Mouse (Mus musculus): ENCODE measurements around the gene Mas1. TPM values are rescaled to one million over a fixed set of nuclear protein-coding genes. Genes with fewer than 3 reads are reported as not detected.
A peak's percentile ranks its signal among the peaks of the same experiment; 100 is the strongest.

Gene Mas1
- 0.19 and 0.22 TPM in 2 replicates for polyA plus RNA-seq (2015; fragmentation: Nextera tagmentation; extraction: Ambion mirVana)

GRCm38 (mm10) chr17:12868043-12868442 lies at the start of gene Mas1:
TSS of gene Mas1 (minus strand) at chr17:12868143.
- no peak within 1 kb of the TSS for H3K4me2 ChIP-seq (ENCODE audit: low read depth, low read length)
- no peaks in the 10 kb centered on the region for H3K9me3 ChIP-seq (replicated peaks; ENCODE audit: control insufficient read depth, low read length)
- no peak for ATAC-seq (ENCODE audit: low read depth)
- H3K27me3 ChIP-seq (ENCODE audit: control insufficient read depth, insufficient read depth, low read depth, low read length), result peaks cover 6% of the 10 kb centered on the region
- no peak within 1 kb of the TSS for H3K4me3 ChIP-seq (ENCODE audit: low read depth, low read length)
- no peak within 1 kb of the TSS for H3K27ac ChIP-seq (ENCODE audit: low read length)
- no peak within 1 kb of the TSS for H3K9ac ChIP-seq (ENCODE audit: low read depth, low read length)
- WGBS (ENCODE audit: insufficient replicate concordance), result 40% methylated on average over 2 of the region's 2 CpGs
- H3K4me1 ChIP-seq (ENCODE audit: control insufficient read depth, low read depth, low read length), result no peaks in the 10 kb centered on the region
- no peaks in the 10 kb centered on the region for H3K36me3 ChIP-seq (ENCODE audit: control insufficient read depth, insufficient read depth)

GRCm38 (mm10) chr17:12916588-12917380 lies 48.8 kb upstream of the Mas1 start:
- H3K27me3 ChIP-seq (ENCODE audit: control insufficient read depth, insufficient read depth, low read depth, low read length), result no peaks in the 10 kb centered on the region
- ATAC-seq (ENCODE audit: low read depth), result peak; percentile 61
- H3K27ac ChIP-seq (ENCODE audit: low read length), result peak overlapping the region; percentile 95
- peaks cover 47% of the 10 kb centered on the region for H3K36me3 ChIP-seq (ENCODE audit: control insufficient read depth, insufficient read depth)
- H3K4me2 ChIP-seq (ENCODE audit: low read depth, low read length), result peak overlapping the region; percentile 84
- H3K9me3 ChIP-seq (replicated peaks; ENCODE audit: control insufficient read depth, low read length), result no peaks in the 10 kb centered on the region
- H3K9ac ChIP-seq (ENCODE audit: low read depth, low read length), result peak overlapping the region; percentile 99
- peak overlapping the region; percentile 98 for H3K4me3 ChIP-seq (ENCODE audit: low read depth, low read length)
- H3K4me1 ChIP-seq (ENCODE audit: control insufficient read depth, low read depth, low read length), result peaks cover 12% of the 10 kb centered on the region
- WGBS (ENCODE audit: insufficient replicate concordance), result under 1% methylated on average over 40 of the region's 40 CpGs

GRCm38 (mm10) chr17:12915881-12916583 lies 48.1 kb upstream of the Mas1 start, which contains the start of gene Mrpl18:
TSS of gene Mrpl18 (minus strand) at chr17:12916345.
- Histone ChIP-seq H3K27me3 (ENCODE audit: control insufficient read depth, insufficient read depth, low read depth, low read length) (no peaks in the 10 kb centered on the region), H3K4me2 (ENCODE audit: low read depth, low read length) (peak within 1 kb of the TSS; percentile 84), H3K9ac (ENCODE audit: low read depth, low read length) (peak within 1 kb of the TSS; percentile 99), H3K36me3 (ENCODE audit: control insufficient read depth, insufficient read depth) (peaks cover 49% of the 10 kb centered on the region), H3K27ac (ENCODE audit: low read length) (peak within 1 kb of the TSS; percentile 95), H3K4me1 (ENCODE audit: control insufficient read depth, low read depth, low read length) (peaks cover 12% of the 10 kb centered on the region), H3K4me3 (ENCODE audit: low read depth, low read length) (peak within 1 kb of the TSS; percentile 98), H3K9me3 (replicated peaks; ENCODE audit: control insufficient read depth, low read length) (no peaks in the 10 kb centered on the region)
- under 1% methylated on average over 56 of the region's 56 CpGs for WGBS (ENCODE audit: insufficient replicate concordance)
- ATAC-seq (ENCODE audit: low read depth), result peak; percentile 96

GRCm38 (mm10) chr17:12915488-12915880 lies 47.5 kb upstream of the Mas1 start, which contains the start of gene Tcp1:
TSS of gene Tcp1 (plus strand) at chr17:12915701.
- peaks cover 12% of the 10 kb centered on the region for H3K4me1 ChIP-seq (ENCODE audit: control insufficient read depth, low read depth, low read length)
- ATAC-seq (ENCODE audit: low read depth), result no peak
- H3K27ac ChIP-seq (ENCODE audit: low read length), result peak within 1 kb of the TSS; percentile 95
- H3K27me3 ChIP-seq (ENCODE audit: control insufficient read depth, insufficient read depth, low read depth, low read length), result no peaks in the 10 kb centered on the region
- peak within 1 kb of the TSS; percentile 84 for H3K4me2 ChIP-seq (ENCODE audit: low read depth, low read length)
- H3K9ac ChIP-seq (ENCODE audit: low read depth, low read length), result peak within 1 kb of the TSS; percentile 99
- H3K9me3 ChIP-seq (replicated peaks; ENCODE audit: control insufficient read depth, low read length), result no peaks in the 10 kb centered on the region
- peaks cover 48% of the 10 kb centered on the region for H3K36me3 ChIP-seq (ENCODE audit: control insufficient read depth, insufficient read depth)
- peak within 1 kb of the TSS; percentile 98 for H3K4me3 ChIP-seq (ENCODE audit: low read depth, low read length)
- WGBS (ENCODE audit: insufficient replicate concordance), result under 1% methylated on average over 18 of the region's 18 CpGs

DNA sequence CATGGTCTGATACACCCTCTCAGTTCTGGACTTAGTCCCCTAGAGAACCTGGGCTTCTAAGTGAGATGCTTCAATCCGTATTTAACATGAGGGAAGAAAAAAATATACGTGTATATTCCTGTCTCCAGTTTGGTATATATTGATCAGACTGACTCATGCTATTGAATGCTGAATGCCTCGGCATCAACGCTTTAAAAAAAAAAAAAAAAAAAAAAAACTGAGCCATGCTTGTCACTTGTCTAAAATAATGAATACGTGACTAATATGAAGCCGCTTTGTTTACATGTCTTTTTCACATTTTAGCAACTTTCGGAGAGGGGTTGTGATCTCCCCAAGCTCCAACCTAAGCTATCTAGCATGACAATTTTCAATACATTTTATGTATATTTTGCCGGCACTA lies 42.4 kb upstream of the Mas1 start:
- Histone ChIP-seq H3K27ac (ENCODE audit: low read length) (no peak overlapping the region), H3K4me2 (ENCODE audit: low read depth, low read length) (no peak overlapping the region), H3K36me3 (ENCODE audit: control insufficient read depth, insufficient read depth) (peaks cover 32% of the 10 kb centered on the region), H3K27me3 (ENCODE audit: control insufficient read depth, insufficient read depth, low read depth, low read length) (no peaks in the 10 kb centered on the region), H3K4me3 (ENCODE audit: low read depth, low read length) (no peak overlapping the region), H3K4me1 (ENCODE audit: control insufficient read depth, low read depth, low read length) (peaks cover 6% of the 10 kb centered on the region), H3K9me3 (replicated peaks; ENCODE audit: control insufficient read depth, low read length) (no peaks in the 10 kb centered on the region), H3K9ac (ENCODE audit: low read depth, low read length) (no peak overlapping the region)
- no peak for ATAC-seq (ENCODE audit: low read depth)
- 79% methylated on average over 8 of the region's 8 CpGs for WGBS (ENCODE audit: insufficient replicate concordance)

DNA sequence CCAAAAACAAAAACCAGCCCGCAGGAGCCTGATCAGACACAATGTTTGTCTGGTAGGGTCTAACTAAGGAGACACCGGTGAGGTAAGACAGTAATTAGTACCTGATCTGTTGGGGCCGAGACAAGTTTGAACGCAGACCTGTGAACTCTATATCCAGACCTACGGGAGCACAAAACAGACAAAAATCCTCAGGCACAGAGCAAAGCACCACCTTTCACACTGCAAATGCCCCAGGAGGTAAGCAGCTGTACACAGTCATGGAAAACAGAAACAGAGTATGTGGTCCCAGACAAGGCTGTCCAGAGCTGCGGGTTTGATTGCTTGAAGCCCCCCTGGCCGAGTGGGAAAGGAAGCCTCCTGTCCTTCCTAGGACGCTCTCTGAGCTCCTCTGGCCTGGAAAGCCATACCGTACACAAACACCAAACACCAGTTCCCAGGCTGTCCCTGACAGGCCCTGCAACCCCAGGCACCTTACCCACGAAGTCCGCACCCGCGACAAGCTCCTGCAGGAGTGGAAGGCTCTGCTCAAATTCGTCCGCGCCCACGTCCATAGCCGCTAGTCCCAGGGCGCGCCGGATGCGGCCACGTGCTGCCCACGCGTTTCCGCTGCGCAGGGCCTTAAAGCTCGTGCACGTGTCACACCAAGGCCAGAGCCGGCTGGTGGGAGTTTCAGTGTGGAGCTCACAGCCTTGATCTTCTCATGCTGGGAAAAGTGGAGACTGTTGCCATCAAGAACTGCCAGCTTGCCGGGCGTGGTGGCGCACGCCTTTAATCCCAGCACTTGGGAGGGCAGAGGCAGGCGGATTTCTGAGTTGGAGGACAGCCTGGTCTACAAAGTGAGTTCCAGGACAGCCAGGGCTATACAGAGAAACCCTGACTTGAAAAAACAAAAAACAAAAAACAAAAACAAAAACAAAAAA lies 41.7 kb upstream of the Mas1 start, which contains the start of gene Pnldc1:
Pnldc1 (minus strand) TSS at position 870 of the 920 bp plus-strand sequence.
- Histone ChIP-seq H3K4me1 (ENCODE audit: control insufficient read depth, low read depth, low read length) (peaks cover under 1% of the 10 kb centered on the region), H3K4me3 (ENCODE audit: low read depth, low read length) (no peak within 1 kb of the TSS), H3K4me2 (ENCODE audit: low read depth, low read length) (no peak within 1 kb of the TSS), H3K36me3 (ENCODE audit: control insufficient read depth, insufficient read depth) (peaks cover 32% of the 10 kb centered on the region), H3K27ac (ENCODE audit: low read length) (no peak within 1 kb of the TSS), H3K9me3 (replicated peaks; ENCODE audit: control insufficient read depth, low read length) (no peaks in the 10 kb centered on the region), H3K27me3 (ENCODE audit: control insufficient read depth, insufficient read depth, low read depth, low read length) (no peaks in the 10 kb centered on the region), H3K9ac (ENCODE audit: low read depth, low read length) (no peak within 1 kb of the TSS)
- no peak; the same call in 1 of the 2 replicates for ATAC-seq (ENCODE audit: low read depth)
- 81% methylated on average over 35 of the region's 35 CpGs for WGBS (ENCODE audit: insufficient replicate concordance)

GRCm38 (mm10) chr17:12906436-12906835 lies 38.5 kb upstream of the Mas1 start:
- WGBS (ENCODE audit: insufficient replicate concordance), result 83% methylated on average over 9 of the region's 9 CpGs
- H3K36me3 ChIP-seq (ENCODE audit: control insufficient read depth, insufficient read depth), result peaks cover 7% of the 10 kb centered on the region
- H3K27ac ChIP-seq (ENCODE audit: low read length), result no peak overlapping the region
- ATAC-seq (ENCODE audit: low read depth), result no peak
- H3K27me3 ChIP-seq (ENCODE audit: control insufficient read depth, insufficient read depth, low read depth, low read length), result no peaks in the 10 kb centered on the region
- H3K4me3 ChIP-seq (ENCODE audit: low read depth, low read length), result no peak overlapping the region
- no peak overlapping the region for H3K9ac ChIP-seq (ENCODE audit: low read depth, low read length)
- H3K4me2 ChIP-seq (ENCODE audit: low read depth, low read length), result no peak overlapping the region
- no peaks in the 10 kb centered on the region for H3K4me1 ChIP-seq (ENCODE audit: control insufficient read depth, low read depth, low read length)
- H3K9me3 ChIP-seq (replicated peaks; ENCODE audit: control insufficient read depth, low read length), result no peaks in the 10 kb centered on the region

DNA sequence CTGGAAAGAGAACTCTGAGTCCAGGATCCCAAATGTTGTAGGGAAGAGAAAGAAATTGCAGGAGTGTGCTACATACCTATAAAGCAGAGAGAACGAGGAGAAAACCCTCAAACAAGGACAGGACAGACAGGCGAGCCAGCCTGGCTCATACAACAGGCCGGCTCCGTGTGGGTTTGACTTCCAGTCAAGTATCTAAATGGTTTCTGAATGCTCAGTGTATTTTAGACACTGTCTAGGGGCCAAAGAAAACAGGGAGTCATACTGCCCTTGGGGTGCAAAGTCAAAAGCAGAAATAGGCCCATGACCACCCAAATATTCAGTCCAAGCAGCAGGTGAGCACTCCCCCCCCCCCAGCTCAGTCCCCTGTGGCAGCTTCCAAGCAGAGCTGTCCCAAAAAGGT lies 37.9 kb upstream of the Mas1 start:
- ATAC-seq (ENCODE audit: low read depth), result no peak
- Histone ChIP-seq H3K9ac (ENCODE audit: low read depth, low read length) (no peak overlapping the region), H3K27ac (ENCODE audit: low read length) (no peak overlapping the region), H3K4me1 (ENCODE audit: control insufficient read depth, low read depth, low read length) (no peaks in the 10 kb centered on the region), H3K4me3 (ENCODE audit: low read depth, low read length) (no peak overlapping the region), H3K27me3 (ENCODE audit: control insufficient read depth, insufficient read depth, low read depth, low read length) (no peaks in the 10 kb centered on the region), H3K9me3 (replicated peaks; ENCODE audit: control insufficient read depth, low read length) (no peaks in the 10 kb centered on the region), H3K36me3 (ENCODE audit: control insufficient read depth, insufficient read depth) (peaks cover 3% of the 10 kb centered on the region), H3K4me2 (ENCODE audit: low read depth, low read length) (no peak overlapping the region)
- WGBS (ENCODE audit: insufficient replicate concordance), result 69% methylated on average over 4 of the region's 4 CpGs
